Mouse (Mus musculus): ENCODE measurements around the gene Sergef.

GRCm38 (mm10) chr7:46661591-46662090, 22.0 kb upstream of the Sergef start:
- TF ChIP-seq CTCF (IDR thresholded peaks at IDR 0.05; ENCODE audit: low read depth) (no peak), EP300 (IDR thresholded peaks at IDR 0.05; ENCODE audit: low read depth) (no peak)
